Mouse (Mus musculus): ENCODE data around the gene Selenos.

- TF ChIP-seq CTCF (IDR thresholded peaks at IDR 0.05; ENCODE audit: insufficient read depth, low read length) (no peak), POLR2A (IDR thresholded peaks at IDR 0.05; ENCODE audit: borderline replicate concordance, extremely low read depth, low read depth, low read length) (no peak)
These were observed 41.2 kb upstream of the Selenos start for GRCm38 (mm10) chr7:66038261-66038660.

Measured in lung, adult 2 months (tissue).